Mouse (Mus musculus) spleen, adult 2 months (tissue): ENCODE results near the gene Aldh1a1. TPM values are rescaled to one million over a fixed set of nuclear protein-coding genes. Genes with fewer than 3 reads are reported as not detected.

ENCODE experiments used
- DNase-seq, 2 experiments: peaks; one replicate each; pipeline versions ENCODE4 v3.0.0 to v3.0.0-alpha.2; 2012 to 2021; ENCODE audit warnings: low spot score in 2 of 2, low read depth in 1 of 2
- H3K27ac ChIP-seq: fragments of 200-500 bp; 2 replicates; pipeline ENCODE4 v1.5.1; 2012; ENCODE audit warnings: low read length, inconsistent platforms; ENCODE audit not compliant: insufficient read depth
- H3K27me3 ChIP-seq: fragments of 200-500 bp; 2 replicates; pipeline ENCODE4 v1.6.1; 2012; ENCODE audit warnings: mild to moderate bottlenecking, moderate library complexity, low read length, inconsistent platforms; ENCODE audit not compliant: control insufficient read depth, insufficient read depth
- H3K36me3 ChIP-seq: fragments of 200-500 bp; 2 replicates; pipeline ENCODE4 v1.6.1; 2012; ENCODE audit warnings: mild to moderate bottlenecking, low read length, inconsistent platforms; ENCODE audit not compliant: control insufficient read depth, insufficient read depth
- H3K4me1 ChIP-seq: fragments of 200-500 bp; 2 replicates; pipeline ENCODE4 v1.6.1; 2011; ENCODE audit warnings: inconsistent platforms; ENCODE audit not compliant: control insufficient read depth, insufficient read depth, insufficient read length
- H3K4me3 ChIP-seq: fragments of 200-500 bp; 2 replicates; pipeline ENCODE4 v1.5.1; 2011; ENCODE audit warnings: mild to moderate bottlenecking, inconsistent platforms; ENCODE audit not compliant: insufficient read depth, insufficient read length; ENCODE audit errors: extremely low read depth
- CTCF ChIP-seq: fragments of 200-500 bp; IDR thresholded peaks from 2 replicates; pipeline ENCODE4 v1.5.1; 2011; ENCODE audit warnings: mild to moderate bottlenecking, inconsistent platforms; ENCODE audit not compliant: insufficient read depth, insufficient read length, insufficient replicate concordance; ENCODE audit errors: extremely low read depth
- POLR2A ChIP-seq: fragments of 200-500 bp; IDR thresholded peaks from 2 replicates; pipeline ENCODE4 v1.6.1; 2011; ENCODE audit warnings: low read depth, low read length, inconsistent platforms
- WGBS: fragments of 180-500 bp; shearing (Covaris S2); methylation state at CpG from one replicate; pipeline ENCODE4 v1.1.7; 2018; 5-methylcytosine and 5-hydroxymethylcytosine counted together
- polyA plus RNA-seq: library from polyadenylated mRNA; depleted of rRNA; stranded (reverse); fragments of >200 nt; gene quantifications from 2 replicates; pipeline ENCODE4 v1.2.3, GENCODE M21; 2012

Gene Aldh1a1
- polyA plus RNA-seq, 1 experiment, result 4.9 TPM

DNA sequence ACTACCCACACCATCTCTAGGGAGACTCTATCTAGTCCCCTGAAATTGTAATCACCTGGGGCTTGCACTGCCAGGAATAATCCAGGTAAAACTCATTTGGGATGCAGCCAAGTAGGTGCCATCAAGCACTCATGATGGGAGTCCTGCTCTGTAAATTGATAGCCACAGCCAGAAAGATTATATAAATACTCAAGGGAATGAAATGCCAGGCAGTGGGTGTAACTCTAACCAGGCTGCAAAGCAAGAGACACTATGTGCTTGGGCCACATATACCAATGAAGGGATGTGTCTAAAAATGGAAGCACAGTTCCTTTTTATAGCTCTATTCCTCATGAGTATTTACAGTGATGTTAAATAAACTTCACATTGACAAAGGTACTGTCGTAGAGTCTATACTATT, 56.9 kb downstream of the Aldh1a1 start:
- Histone ChIP-seq H3K27me3 (no peaks in the 10 kb centered on the region), H3K36me3 (no peaks in the 10 kb centered on the region), H3K4me3 (no peak overlapping the region), H3K4me1 (no peaks in the 10 kb centered on the region), H3K27ac (no peak overlapping the region)
- TF ChIP-seq POLR2A (no peak), CTCF (no peak)
- DNase-seq, result no peak
- 90% methylated on average over 1 of the region's 1 CpGs for WGBS

DNA sequence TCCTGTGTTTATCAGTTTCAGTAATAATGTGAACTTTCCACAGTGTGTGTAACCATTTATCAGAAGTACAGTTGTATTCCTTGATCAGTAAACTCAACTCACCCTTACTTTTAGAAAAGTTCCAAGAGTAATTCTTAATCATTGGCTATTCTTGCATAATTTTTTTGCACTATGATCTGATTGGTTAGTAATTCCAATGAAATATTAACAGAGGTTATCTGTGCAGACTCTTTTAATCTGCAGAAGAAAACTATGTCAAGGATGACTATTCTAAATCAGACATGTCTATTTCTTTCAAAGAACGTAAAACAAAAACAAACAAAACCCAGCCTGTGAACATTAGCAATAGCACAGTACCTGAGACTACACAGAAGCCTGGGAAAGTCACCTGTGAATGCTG, 62.9 kb downstream of the Aldh1a1 start:
- Histone ChIP-seq H3K4me3 (no peak overlapping the region), H3K27ac (no peak overlapping the region), H3K36me3 (no peaks in the 10 kb centered on the region), H3K4me1 (no peaks in the 10 kb centered on the region), H3K27me3 (no peaks in the 10 kb centered on the region)
- DNase-seq, result no peak
- WGBS, result 83% methylated on average over 1 of the region's 1 CpGs
- TF ChIP-seq CTCF (no peak), POLR2A (no peak)

DNA sequence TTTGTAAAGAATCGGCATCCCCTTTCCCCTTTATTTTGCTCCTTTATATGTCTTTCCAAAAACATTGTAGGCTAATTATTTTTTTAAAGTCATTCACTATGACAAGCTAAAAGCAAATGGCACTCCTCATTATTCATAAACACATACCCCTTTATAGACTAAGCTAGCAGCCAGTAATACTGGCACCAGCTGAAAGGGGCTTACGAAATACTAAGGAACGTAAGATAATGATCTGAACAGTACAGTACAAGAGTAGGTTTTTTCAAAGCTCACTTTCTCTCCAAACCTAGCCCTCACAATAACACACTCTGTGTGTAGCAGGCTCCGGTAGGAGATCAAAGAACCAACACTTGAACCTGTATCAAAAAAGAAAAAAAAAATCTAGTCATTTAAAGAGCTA, 64.7 kb downstream of the Aldh1a1 start:
- DNase-seq, result no peak
- H3K4me3 ChIP-seq, result no peak overlapping the region
- 88% methylated on average over 4 of the region's 4 CpGs for WGBS
- H3K36me3 ChIP-seq, result no peaks in the 10 kb centered on the region
- TF ChIP-seq POLR2A, result no peak
- no peak for TF ChIP-seq CTCF
- no peak overlapping the region for H3K27ac ChIP-seq
- H3K27me3 ChIP-seq, result no peaks in the 10 kb centered on the region
- no peaks in the 10 kb centered on the region for H3K4me1 ChIP-seq

DNA sequence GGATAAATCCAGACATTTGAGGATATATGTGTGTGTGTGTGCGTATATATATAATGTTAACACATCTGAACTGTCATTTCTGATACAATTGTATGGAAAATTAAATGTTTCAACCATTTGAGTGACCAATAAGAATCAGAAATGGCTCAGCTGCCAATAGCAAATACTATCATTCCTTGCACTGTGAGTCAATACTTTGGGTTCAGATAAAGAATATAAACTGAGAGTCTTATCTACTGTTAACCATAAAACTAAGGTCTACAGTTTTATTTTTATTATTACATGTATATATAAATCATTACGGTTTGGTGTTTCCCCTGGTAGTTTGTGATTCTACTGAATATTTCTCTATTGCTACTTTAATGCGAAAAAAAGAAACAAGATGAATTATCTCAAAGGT, 65.6 kb downstream of the Aldh1a1 start:
- DNase-seq, result no peak
- Histone ChIP-seq H3K36me3 (no peaks in the 10 kb centered on the region), H3K27me3 (no peaks in the 10 kb centered on the region), H3K4me1 (no peaks in the 10 kb centered on the region), H3K4me3 (no peak overlapping the region), H3K27ac (no peak overlapping the region)
- WGBS, result 81% methylated on average over 3 of the region's 3 CpGs
- TF ChIP-seq CTCF (no peak), POLR2A (no peak)

DNA sequence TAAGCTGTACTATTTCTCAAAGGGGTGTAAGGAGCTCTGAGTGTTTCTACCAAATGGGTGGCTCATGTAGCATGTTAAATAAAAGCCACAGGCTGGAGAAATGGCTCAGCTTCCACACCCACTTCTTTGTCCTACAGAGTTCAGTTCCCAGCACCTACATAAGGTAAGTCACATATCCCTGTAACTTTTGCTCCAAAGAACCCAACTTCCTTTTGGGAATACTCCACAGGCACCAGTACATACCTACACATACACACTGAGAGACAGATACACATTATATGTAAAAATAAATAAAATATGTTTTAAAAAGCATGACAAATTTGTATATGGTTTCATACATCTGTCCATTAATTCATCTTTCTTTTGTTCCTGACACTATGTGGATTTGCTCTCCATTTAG, 66.0 kb downstream of the Aldh1a1 start:
- Histone ChIP-seq H3K4me1 (no peaks in the 10 kb centered on the region), H3K27ac (no peak overlapping the region), H3K36me3 (no peaks in the 10 kb centered on the region), H3K4me3 (no peak overlapping the region), H3K27me3 (no peaks in the 10 kb centered on the region)
- no peak for DNase-seq
- TF ChIP-seq CTCF, result no peak
- TF ChIP-seq POLR2A, result no peak

DNA sequence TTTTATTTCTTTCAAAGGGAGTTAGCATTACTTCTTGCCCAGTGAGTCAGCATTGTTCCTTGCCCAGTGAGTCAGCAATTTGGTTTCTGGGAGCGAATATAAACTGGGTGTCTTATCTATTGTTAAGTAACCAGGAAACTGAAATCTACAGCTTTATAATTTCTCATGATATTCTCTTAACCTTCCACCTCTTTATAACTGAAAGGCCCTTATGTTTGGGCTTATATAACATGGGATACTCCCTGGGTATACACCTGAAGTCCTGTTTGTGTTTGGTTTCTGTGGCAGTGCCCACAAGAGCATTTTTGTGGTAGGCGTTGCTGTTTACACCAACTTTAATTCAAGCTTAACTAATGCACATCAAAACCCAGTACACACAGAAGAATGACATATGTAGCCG, 66.4 kb downstream of the Aldh1a1 start:
- Histone ChIP-seq H3K36me3 (no peaks in the 10 kb centered on the region), H3K4me3 (no peak overlapping the region), H3K4me1 (no peaks in the 10 kb centered on the region), H3K27ac (no peak overlapping the region), H3K27me3 (no peaks in the 10 kb centered on the region)
- DNase-seq, result no peak
- no peak for TF ChIP-seq POLR2A
- no peak for TF ChIP-seq CTCF
- 64% methylated on average over 3 of the region's 3 CpGs for WGBS

DNA sequence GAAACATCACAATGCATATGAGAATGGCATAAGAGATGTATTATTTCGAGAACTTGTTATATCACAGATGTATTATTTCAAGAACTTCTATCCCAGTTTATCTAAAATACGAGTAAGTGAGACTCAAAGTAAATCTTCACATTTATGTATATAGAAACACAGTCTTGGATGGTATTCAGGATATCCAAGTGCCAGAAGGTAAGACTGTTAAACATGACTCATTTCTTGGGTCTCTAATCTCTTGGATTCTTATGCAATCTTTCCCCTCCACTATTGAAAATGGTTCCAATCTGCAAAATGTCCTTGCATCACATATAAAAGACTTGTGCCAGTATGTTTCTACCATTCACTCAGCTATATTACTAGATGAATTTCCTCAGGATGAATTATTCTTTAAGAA, 67.4 kb downstream of the Aldh1a1 start:
- Histone ChIP-seq H3K36me3 (no peaks in the 10 kb centered on the region), H3K27ac (no peak overlapping the region), H3K27me3 (no peaks in the 10 kb centered on the region), H3K4me1 (no peaks in the 10 kb centered on the region), H3K4me3 (no peak overlapping the region)
- TF ChIP-seq CTCF, result no peak
- TF ChIP-seq POLR2A, result no peak
- 80% methylated on average over 2 of the region's 2 CpGs for WGBS
- DNase-seq, result no peak

DNA sequence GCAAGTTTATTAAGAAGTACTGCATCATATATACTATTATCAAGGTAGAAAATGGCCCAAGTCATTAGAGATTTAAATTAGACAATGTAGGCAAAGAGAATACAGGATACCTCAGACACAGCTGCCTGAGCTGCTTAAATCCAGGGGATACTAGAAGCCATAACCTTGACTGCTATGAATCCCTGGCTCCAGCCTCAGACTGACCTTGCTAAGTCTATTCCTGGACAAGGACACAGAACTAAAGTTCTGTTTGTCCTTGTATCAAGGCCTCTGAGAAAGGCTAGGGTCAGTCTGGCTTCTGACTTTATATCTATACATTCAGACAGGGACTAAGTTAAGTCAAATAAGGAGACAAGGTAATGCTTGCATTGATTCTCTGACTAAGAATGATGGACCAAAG, 69.9 kb downstream of the Aldh1a1 start:
- Histone ChIP-seq H3K4me1 (no peaks in the 10 kb centered on the region), H3K27me3 (no peaks in the 10 kb centered on the region), H3K27ac (no peak overlapping the region), H3K36me3 (no peaks in the 10 kb centered on the region), H3K4me3 (no peak overlapping the region)
- no peak for DNase-seq
- TF ChIP-seq POLR2A (no peak), CTCF (no peak)
